Mouse (Mus musculus) myocyte (in vitro differentiated cells): ENCODE data around the gene Cd300a.

Source experiments
- CEBPB ChIP-seq: IDR thresholded peaks from 2 replicates; pipeline ENCODE4 v1.6.1; 2011; ENCODE audit warnings: mild to moderate bottlenecking, moderate library complexity; ENCODE audit not compliant: poor library complexity, insufficient read depth, severe bottlenecking
- MYOD1 ChIP-seq, 3 experiments: IDR thresholded peaks; one replicate each; pipeline ENCODE4 v1.6.1; 2011; ENCODE audit warnings: control low read depth in 2 of 3, low read depth in 2 of 3, mild to moderate bottlenecking in 2 of 3, moderate library complexity in 1 of 3; ENCODE audit not compliant: insufficient read length in 2 of 3, control insufficient read depth in 1 of 3
- POLR2A ChIP-seq: IDR thresholded peaks from one replicate; pipeline ENCODE4 v1.6.1; 2011; ENCODE audit warnings: low read depth, mild to moderate bottlenecking, control low read depth, moderate library complexity; ENCODE audit not compliant: insufficient read length

DNA sequence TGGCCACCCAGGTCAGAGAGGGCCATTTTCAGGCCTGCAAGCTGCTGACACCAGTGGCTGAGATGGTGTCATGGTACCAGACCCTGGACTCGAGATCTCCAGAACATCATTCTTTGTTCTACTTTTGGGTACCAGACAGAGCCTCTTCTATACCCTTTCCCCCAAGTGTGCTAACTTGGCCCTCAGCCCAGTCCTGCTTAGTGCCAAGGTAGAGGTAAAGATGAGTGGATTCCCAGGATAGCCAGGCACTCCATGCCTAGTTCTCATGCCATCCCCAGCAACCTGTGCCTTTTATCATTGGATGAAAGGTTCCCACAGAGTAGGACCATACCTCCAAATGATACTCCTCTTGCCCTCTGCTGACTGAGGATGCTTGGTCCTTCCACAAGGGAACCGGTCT, 18.3 kb upstream of the Cd300a start:
- TF ChIP-seq POLR2A (no peak), MYOD1 (IDR thresholded peaks at IDR 0.05; ENCODE audit: control insufficient read depth in 1 of 3, insufficient read length in 2 of 3, low read depth in 2 of 3) (no peak), CEBPB (no peak)
